Mouse (Mus musculus): ENCODE results near the gene Mtrf1.
"Not testable (repeated sequence)": the region's sequence is repeated elsewhere in the genome, so short reads cannot be mapped to it uniquely, and the experiment has no call there.

Gene Mtrf1

DNA sequence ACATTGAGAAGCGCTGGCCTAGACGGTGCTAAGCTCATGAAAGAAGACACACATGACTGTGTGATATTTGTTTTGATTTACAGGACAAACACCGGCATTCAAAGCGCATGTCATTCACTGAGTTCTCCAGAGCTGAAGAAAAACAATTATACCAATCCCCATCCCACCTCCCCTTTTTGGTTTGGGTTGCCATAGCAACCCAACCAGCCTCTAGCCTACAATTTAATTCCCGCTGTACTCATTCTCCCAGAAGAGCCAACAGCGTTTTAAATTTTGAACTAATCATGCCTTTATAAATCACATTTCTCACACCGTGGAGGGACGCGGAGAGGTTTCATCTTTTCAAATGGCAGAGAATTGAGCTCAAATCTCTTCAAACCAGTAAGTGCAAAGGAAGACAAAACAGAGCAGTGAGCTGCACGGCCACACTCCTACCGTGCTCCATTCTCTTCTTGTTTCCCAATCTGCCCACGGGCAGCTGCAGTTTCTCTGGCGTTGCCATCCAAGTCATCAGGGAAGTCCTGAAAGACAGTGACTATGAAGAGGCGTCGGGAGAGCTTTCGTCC, 47.6 kb downstream of the Mtrf1 start:
- peak; percentile 43 for DNase-seq (ENCODE audit: low spot score)

DNA sequence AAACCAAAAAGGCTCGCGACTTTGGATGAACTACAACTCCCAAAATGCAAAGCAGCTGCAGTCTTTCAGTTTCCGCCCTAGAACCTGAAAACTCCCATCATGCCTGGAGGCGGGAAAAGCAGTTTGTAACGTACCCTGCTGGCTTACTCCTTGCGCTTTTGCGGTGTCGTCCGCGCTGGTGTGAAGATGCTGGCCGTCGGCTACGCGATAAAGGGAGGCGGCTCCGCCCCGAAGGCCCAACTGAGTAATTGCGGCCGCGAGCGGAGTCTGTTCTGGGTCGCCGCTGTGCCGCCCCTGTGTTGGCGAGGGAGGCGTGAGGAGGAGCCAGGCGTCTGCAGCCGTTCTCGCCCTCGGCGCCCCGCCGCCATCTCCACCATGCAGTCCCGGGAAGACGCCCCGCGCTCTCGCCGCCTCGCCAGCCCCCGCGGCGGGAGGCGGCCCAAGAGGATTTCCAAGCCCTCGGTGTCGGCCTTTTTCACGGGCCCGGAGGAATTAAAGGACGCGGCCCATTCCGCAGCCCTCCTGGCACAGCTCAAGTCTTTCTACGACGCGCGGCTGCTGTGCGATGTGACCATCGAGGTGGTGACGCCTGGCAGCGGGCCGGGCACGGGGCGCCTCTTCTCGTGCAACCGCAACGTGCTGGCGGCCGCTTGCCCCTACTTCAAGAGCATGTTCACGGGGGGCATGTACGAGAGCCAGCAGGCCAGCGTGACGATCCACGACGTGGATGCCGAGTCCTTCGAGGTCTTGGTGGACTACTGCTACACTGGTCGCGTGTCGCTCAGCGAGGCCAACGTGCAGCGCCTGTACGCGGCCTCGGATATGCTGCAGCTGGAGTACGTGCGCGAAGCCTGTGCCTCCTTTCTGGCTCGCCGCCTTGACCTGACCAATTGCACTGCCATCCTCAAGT, 54.4 kb downstream of the Mtrf1 start, which contains the start of gene Kbtbd6:
TSS of gene Kbtbd6 (plus strand) at position 155 of the 910 bp plus-strand sequence.
- not testable (repeated sequence) for DNase-seq (ENCODE audit: low spot score)

DNA sequence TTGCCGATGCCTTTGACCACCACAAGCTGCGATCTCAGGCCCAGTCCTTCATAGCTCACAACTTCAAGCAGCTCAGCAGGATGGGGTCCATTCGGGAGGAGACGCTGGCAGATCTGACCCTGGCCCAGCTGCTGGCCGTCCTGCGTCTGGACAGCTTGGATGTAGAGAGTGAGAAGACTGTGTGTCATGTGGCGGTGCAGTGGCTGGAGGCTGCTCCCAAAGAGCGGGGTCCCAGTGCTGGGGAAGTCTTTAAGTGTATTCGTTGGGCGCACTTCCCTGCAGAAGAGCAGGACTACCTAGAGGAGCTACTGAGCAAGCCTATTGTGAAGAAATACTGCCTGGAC, 55.0 kb downstream of the Mtrf1 start:
- not testable (repeated sequence) for DNase-seq (ENCODE audit: low spot score)

DNA sequence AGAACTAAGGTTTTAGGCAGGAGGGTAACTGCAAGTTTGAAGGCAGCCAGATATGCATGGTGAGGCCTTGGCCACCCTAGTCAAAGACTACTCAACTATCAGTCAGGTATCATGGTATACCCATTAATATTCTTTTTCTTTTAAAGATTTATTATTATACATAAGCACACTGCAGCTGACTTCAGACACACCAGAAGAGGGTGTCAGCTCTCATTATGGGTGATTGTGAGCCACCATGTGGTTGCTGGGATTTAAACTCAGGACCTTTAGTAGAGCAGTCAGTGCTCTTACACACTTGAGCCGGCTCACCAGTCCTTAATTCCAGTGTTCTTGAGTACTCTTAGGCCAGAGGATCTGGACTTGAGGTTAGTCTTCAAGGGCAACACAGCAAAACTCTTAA, 62.8 kb downstream of the Mtrf1 start:
- DNase-seq (ENCODE audit: low spot score) = no peak

DNA sequence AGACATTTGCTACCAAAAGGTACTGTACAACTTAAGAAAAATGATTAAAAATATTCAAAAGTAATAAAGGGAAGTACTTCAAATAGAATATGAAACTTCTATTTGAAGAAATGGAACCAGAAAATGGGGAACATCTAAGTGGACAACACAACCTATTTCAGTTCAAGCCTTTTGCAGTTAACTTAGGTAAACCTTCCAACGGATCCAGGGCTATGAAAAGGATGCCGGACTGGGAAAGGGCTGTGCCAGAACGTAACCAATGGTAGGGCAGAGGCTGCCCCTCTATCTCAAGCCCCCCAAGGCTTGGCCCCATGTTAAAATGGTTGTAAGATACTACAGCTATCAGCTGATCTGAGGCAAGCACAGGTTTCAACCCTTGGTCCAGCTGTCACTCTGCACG, 63.4 kb downstream of the Mtrf1 start:
- no peak for DNase-seq (ENCODE audit: low spot score)

DNA sequence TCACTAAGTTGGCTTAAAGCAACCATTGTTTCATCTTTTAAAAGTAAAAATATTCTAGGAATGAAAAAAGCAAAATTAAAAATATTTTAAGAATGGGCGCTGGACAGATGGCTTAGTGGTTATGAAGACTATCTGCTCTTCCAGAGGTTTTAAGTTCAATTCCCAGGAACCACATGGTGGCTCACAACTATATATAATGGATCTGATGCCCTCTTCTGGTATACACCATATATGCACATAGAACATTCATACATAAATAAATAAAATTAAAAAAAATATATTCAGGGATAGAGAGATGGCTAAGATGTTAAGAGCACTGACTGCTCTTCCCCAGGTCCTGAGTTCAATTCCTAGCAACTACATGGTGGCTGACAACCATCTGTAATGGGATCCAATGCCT, 68.1 kb downstream of the Mtrf1 start:
- no peak for DNase-seq (ENCODE audit: low spot score)

DNA sequence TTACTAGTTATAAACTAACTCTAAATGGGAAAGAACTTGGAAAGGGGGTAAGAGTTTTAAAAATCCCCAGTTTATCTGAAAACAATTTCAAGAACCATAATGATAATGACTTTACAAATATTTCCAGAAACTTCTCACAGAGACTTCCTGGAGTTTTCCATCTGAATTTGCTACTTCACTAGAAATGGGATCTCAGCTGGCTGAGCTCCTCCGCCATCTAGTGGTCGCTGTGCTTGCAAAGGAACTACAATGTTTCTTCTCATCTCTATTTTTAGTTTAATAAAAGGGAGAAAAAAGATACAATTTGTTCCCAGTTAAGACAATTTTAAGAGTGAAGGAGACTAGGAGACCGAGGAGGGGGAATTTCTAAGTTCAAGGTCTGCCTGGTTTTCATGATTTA, 70.0 kb downstream of the Mtrf1 start:
- DNase-seq (ENCODE audit: low spot score) = peak; percentile 47
